Mouse (Mus musculus): ENCODE data around the gene Slc38a1. TPM values are rescaled to one million over a fixed set of nuclear protein-coding genes. Genes with fewer than 3 reads are reported as not detected.

The Slc38a1 gene
- polyA plus RNA-seq, 1 experiment from 2014 or later: 98.8 TPM

Other genes starting within 250 kb of the Slc38a1 start
- 86.1 and 115 TPM in 2 replicates for gene Scaf11, start 182.1 kb downstream of the Slc38a1 start, polyA plus RNA-seq (2014; fragmentation: Nextera tagmentation; extraction: Ambion mirVana)
- gene Slc38a2, start 56.8 kb upstream of the Slc38a1 start, polyA plus RNA-seq (2014; fragmentation: Nextera tagmentation; extraction: Ambion mirVana): 102 and 177 TPM in 2 replicates